Mouse (Mus musculus) heart, embryonic 13.5 days (tissue): ENCODE data around the gene Pou2f1. TPM values are rescaled to one million over a fixed set of nuclear protein-coding genes. Genes with fewer than 3 reads are reported as not detected.

Experiments
- ATAC-seq: fragments of 200-750 bp; cut with Nextera tagmentation; 2 replicates; pipeline ENCODE4 v1.8.0; 2017; ENCODE audit warnings: moderate TSS enrichment; ENCODE audit not compliant: insufficient number of reproducible peaks, low FRiP score, low TSS enrichment; ENCODE audit errors: extremely low read depth
- H3K27ac ChIP-seq: fragments of 300-500 bp; sonication (generic); replicated peaks from 2 replicates; pipeline ENCODE4 v1.5.1; 2015; ENCODE audit warnings: moderate library complexity, mild to moderate bottlenecking, inconsistent platforms
- H3K27me3 ChIP-seq: fragments of 300-500 bp; sonication (generic); replicated peaks from 2 replicates; pipeline ENCODE4 v1.6.1; 2015; ENCODE audit warnings: mild to moderate bottlenecking, inconsistent platforms
- H3K36me3 ChIP-seq: fragments of 300-500 bp; sonication (generic); 2 replicates; pipeline ENCODE4 v1.6.1; 2015; ENCODE audit warnings: mild to moderate bottlenecking, inconsistent platforms
- H3K4me1 ChIP-seq: fragments of 300-500 bp; sonication (generic); 2 replicates; pipeline ENCODE4 v1.6.1; 2015; ENCODE audit warnings: inconsistent platforms
- H3K4me2 ChIP-seq: fragments of 300-500 bp; sonication (generic); 2 replicates; pipeline ENCODE4 v1.6.1; 2015; ENCODE audit warnings: inconsistent platforms, mild to moderate bottlenecking, moderate library complexity
- H3K4me3 ChIP-seq: fragments of 300-500 bp; sonication (generic); 2 replicates; pipeline ENCODE4 v1.5.1; 2015; ENCODE audit warnings: moderate library complexity, mild to moderate bottlenecking, inconsistent platforms
- H3K9ac ChIP-seq: fragments of 300-500 bp; sonication (generic); 2 replicates; pipeline ENCODE4 v1.6.1; 2015; ENCODE audit warnings: inconsistent platforms, mild to moderate bottlenecking, moderate library complexity
- H3K9me3 ChIP-seq: fragments of 300-500 bp; sonication (generic); 2 replicates; pipeline ENCODE4 v1.6.1; 2016; ENCODE audit warnings: inconsistent platforms
- WGBS: fragments of 180-500 bp; shearing (Covaris S2); methylation state at CpG from one replicate; pipeline ENCODE4 v1.1.7; 2015; ENCODE audit warnings: mixed read lengths; 5-methylcytosine and 5-hydroxymethylcytosine counted together
- polyA plus RNA-seq: library from polyadenylated mRNA; unstranded; fragments of >200 nt; fragmentation: Nextera tagmentation; extraction: Ambion mirVana; gene quantifications from 2 replicates; pipeline ENCODE4 v1.2.1, GENCODE M21; 2015

The Pou2f1 gene
- polyA plus RNA-seq, 1 experiment from 2014 or later: 9.3 TPM

DNA sequence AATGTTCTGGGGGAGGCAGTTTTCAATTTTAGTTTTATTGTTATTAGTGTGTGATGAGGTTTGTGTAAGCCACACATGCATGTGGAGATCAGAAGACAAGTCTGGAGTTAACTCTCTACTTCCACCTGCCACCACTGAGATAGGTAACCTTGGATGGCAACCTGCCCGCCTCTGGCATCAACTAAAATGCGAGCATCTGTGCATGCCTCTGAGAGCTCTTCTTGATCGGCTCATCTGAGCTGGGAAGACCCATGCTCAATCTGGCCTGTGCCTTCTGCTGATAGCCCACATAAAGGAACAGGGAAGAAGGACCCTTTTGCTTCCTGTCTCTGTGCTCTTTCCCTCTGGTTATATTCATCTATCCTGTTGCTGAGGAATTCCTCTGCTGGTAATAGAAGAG, 93.0 kb downstream of the Pou2f1 start:
- ATAC-seq: no peak
- H3K4me2 ChIP-seq: no peak overlapping the region
- H3K27me3 ChIP-seq: no peaks in the 10 kb centered on the region
- no peak overlapping the region for H3K9ac ChIP-seq
- no peaks in the 10 kb centered on the region for H3K9me3 ChIP-seq
- no peaks in the 10 kb centered on the region for H3K4me1 ChIP-seq
- peaks cover 46% of the 10 kb centered on the region for H3K36me3 ChIP-seq
- WGBS: 86% methylated on average over 3 of the region's 3 CpGs
- no peak overlapping the region for H3K27ac ChIP-seq
- no peak overlapping the region for H3K4me3 ChIP-seq

DNA sequence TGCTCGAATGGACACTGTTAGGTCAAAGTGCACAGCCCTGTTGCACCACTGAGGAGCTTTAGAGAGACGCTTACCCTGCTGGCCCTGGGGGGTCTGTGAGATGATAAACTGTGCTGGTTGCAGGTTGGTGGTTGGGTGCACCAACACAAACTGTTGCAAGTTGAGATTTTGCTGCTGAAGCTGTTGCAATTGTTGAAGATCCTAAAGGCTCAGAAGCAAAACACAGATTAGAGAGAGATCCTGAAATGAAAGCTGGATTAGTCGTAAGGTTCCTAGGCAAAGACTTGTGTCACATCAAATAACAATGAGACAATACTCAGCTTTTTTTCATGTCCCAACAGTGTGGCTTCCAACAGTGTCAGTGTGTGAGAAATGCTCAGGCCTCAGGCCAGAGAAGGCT, 93.7 kb downstream of the Pou2f1 start:
- no peak overlapping the region for H3K9ac ChIP-seq
- no peak for ATAC-seq
- no peaks in the 10 kb centered on the region for H3K9me3 ChIP-seq
- no peak overlapping the region for H3K4me3 ChIP-seq
- H3K27me3 ChIP-seq: no peaks in the 10 kb centered on the region
- peaks cover 48% of the 10 kb centered on the region for H3K36me3 ChIP-seq
- WGBS: 87% methylated on average over 3 of the region's 3 CpGs
- H3K4me2 ChIP-seq: no peak overlapping the region
- no peak overlapping the region for H3K27ac ChIP-seq
- no peaks in the 10 kb centered on the region for H3K4me1 ChIP-seq

DNA sequence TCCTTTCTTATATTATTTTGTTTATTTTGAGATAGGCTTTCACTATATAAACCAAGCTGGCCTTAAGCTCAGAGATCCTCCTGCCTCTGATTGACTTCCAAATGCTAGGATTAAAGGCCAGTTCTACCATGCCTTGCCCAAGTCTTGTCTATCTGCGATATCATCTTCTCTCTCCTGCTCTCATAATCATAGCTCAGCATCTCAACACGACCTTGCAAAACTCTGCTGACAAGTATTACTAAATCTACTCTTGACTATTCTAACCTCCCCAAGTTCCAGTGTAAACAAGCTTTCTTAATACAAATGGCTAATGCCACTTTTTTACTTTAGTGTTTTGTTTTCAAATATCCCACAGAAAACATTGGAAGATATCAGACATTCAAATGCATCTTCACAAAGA, 94.3 kb downstream of the Pou2f1 start:
- no peak overlapping the region for H3K9ac ChIP-seq
- ATAC-seq: no peak
- H3K4me3 ChIP-seq: no peak overlapping the region
- H3K4me2 ChIP-seq: no peak overlapping the region
- H3K36me3 ChIP-seq: peaks cover 48% of the 10 kb centered on the region
- H3K4me1 ChIP-seq: no peaks in the 10 kb centered on the region
- no peaks in the 10 kb centered on the region for H3K27me3 ChIP-seq
- 91% methylated on average over 2 of the region's 2 CpGs for WGBS
- H3K9me3 ChIP-seq: no peaks in the 10 kb centered on the region
- H3K27ac ChIP-seq: no peak overlapping the region

DNA sequence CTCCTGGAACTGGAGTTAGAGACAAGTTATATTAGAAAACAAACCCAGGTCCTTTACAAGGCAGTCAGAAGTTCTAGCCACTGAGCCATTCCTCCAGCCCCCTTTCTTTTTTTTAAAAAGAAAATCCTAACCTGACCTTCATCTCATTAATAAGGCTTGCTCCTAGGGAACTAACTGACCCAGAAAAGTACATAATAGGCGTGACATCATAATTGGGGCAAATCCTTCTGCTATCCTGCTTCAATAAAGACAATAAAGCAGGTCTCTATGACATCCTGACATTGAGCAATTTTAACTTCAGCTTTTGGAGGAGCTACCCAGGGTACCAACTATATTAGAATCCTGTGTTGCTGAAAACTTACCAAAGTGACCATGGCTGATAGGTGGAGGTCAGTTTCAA, 98.9 kb downstream of the Pou2f1 start:
- ATAC-seq: no peak
- H3K9ac ChIP-seq: no peak overlapping the region
- H3K27ac ChIP-seq: no peak overlapping the region
- H3K4me1 ChIP-seq: no peaks in the 10 kb centered on the region
- no peaks in the 10 kb centered on the region for H3K27me3 ChIP-seq
- H3K36me3 ChIP-seq: peaks cover 58% of the 10 kb centered on the region
- H3K4me3 ChIP-seq: no peak overlapping the region
- 80% methylated on average over 1 of the region's 1 CpGs for WGBS
- H3K9me3 ChIP-seq: no peaks in the 10 kb centered on the region
- H3K4me2 ChIP-seq: no peak overlapping the region

DNA sequence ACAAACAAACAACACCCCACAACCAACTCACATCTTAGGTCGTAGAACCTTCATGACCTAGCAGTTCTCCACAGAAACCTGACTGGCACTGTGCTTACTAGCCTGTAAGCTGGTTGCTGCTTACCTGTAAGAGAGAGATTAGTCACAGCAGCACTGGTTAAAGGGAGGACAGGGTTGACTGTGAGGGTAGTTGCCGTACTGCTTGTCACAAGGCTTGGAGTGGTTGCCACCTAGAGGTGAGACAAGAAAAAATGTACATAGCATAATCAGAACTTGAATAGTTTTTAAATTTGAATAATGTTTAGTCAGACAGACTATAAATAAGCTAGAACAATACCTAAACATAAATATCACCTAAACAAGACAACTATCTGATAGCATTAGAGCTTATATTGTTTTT, 110.8 kb downstream of the Pou2f1 start:
- no peak overlapping the region for H3K9ac ChIP-seq
- H3K27me3 ChIP-seq: no peaks in the 10 kb centered on the region
- H3K4me2 ChIP-seq: no peak overlapping the region
- 83% methylated on average over 2 of the region's 2 CpGs for WGBS
- H3K36me3 ChIP-seq: peaks cover 70% of the 10 kb centered on the region
- H3K9me3 ChIP-seq: no peaks in the 10 kb centered on the region
- no peak overlapping the region for H3K4me3 ChIP-seq
- no peak overlapping the region for H3K27ac ChIP-seq
- no peak for ATAC-seq
- no peaks in the 10 kb centered on the region for H3K4me1 ChIP-seq

DNA sequence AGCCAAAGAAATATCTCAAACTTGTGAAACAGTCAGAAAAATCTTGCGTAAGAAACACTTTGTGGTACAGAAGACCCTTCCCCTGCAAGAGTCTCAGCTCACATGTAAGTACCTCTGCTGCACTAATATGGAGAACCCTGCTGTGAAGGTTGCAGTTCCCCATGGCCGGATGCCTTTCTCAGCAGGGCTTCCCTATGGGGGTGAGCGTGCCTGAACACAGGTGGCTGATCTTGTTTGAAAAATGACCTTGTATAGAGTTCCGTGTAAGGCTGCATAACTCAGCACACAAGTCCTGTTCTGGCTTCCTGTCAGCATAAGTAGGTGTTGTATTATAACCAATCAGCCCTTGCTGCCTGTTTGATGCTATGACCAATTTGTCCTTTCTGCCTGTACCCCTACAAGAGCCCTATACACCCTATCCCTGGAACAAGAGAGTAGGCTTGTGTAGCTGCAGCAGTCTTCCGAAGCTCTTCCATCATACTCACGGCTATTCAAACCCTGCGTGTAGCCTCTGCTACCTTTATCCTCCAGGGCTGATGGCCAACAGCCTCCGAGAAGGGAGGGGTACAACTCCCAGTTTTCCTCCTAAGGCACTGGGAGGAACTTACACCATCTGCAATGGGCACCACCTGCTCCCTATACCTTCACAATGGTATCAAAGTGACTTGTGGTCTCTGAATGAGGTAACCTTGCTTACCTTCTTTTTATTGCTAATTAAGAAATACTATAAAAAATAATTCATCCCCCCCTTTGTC, 120.2 kb downstream of the Pou2f1 start:
- no peaks in the 10 kb centered on the region for H3K9me3 ChIP-seq
- 65% methylated on average over 8 of the region's 8 CpGs for WGBS
- no peaks in the 10 kb centered on the region for H3K27me3 ChIP-seq
- H3K4me3 ChIP-seq: no peak overlapping the region
- peaks cover 39% of the 10 kb centered on the region for H3K36me3 ChIP-seq
- H3K27ac ChIP-seq: no peak overlapping the region
- no peak overlapping the region for H3K4me2 ChIP-seq
- no peak for ATAC-seq
- no peak overlapping the region for H3K9ac ChIP-seq
- H3K4me1 ChIP-seq: 0 out of 2 replicates have a peak, but pooled peaks cover 3% of the 10 kb centered on the region

DNA sequence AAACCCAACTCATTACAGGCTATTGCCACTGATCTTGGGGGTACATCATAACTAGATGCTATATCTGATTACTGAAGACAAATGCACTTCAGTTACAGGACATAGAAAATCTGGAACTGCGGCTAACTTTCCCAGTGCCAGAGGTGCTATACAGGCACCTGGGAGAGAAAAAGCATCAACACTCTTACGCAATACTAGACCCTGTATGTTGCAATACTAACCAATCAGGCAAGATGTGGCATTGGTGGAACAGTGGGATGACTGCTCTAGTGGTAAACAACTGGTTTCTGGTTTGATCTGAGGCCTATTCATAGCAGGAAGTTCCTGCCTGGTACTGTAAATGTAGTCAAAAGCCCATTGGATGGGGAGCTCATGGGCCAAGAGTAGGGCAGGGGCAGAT, 123.7 kb downstream of the Pou2f1 start:
- Histone ChIP-seq H3K4me3 (no peak overlapping the region), H3K4me2 (no peak overlapping the region), H3K4me1 (peaks cover 13% of the 10 kb centered on the region), H3K9ac (no peak overlapping the region), H3K27me3 (no peaks in the 10 kb centered on the region), H3K27ac (no peak overlapping the region), H3K9me3 (no peaks in the 10 kb centered on the region), H3K36me3 (peaks cover 53% of the 10 kb centered on the region)
- 95% methylated on average over 2 of the region's 2 CpGs for WGBS
- no peak for ATAC-seq

DNA sequence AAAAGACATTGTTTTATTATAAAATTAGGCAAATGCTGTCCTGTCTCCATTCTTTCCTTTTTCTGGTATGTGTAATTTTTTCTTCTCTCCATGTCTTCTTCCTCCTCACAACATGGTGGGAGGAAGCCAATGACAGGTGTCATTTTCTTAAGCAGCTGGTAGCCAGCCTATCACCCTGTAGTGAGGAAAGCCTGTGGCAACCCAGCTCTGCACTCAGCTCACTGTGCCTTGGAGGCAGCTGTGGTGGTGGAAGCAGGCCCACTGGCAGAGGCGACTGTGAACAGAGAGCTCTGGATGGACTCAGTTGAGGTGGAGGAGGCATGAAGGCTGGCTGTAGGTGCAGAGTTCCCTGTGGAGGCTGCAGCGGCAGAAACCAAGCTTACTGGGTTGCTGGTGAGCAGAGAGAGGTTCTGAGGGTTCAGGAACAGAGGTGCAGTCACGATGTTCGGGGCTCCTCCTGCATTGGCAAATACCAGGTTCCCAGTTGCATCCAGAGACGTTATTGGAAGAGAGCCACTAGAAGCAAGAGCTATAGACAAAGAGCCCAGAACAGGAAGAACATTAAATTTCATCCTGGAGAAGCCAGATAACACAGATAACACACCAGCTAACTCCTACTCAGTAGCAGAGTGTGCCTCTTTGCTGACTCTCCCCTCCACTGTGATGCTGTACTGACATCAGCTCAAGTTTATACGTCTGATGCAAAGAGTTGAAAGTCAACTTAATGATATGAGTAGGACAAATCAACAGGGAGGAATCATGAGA, 126.8 kb downstream of the Pou2f1 start:
- no peak overlapping the region for H3K4me2 ChIP-seq
- peaks cover 49% of the 10 kb centered on the region for H3K36me3 ChIP-seq
- H3K27ac ChIP-seq: no peak overlapping the region
- H3K4me3 ChIP-seq: no peak overlapping the region
- WGBS: 74% methylated on average over 6 of the region's 6 CpGs
- no peaks in the 10 kb centered on the region for H3K9me3 ChIP-seq
- H3K27me3 ChIP-seq: no peaks in the 10 kb centered on the region
- H3K9ac ChIP-seq: no peak overlapping the region
- peaks cover 10% of the 10 kb centered on the region for H3K4me1 ChIP-seq
- ATAC-seq: no peak

DNA sequence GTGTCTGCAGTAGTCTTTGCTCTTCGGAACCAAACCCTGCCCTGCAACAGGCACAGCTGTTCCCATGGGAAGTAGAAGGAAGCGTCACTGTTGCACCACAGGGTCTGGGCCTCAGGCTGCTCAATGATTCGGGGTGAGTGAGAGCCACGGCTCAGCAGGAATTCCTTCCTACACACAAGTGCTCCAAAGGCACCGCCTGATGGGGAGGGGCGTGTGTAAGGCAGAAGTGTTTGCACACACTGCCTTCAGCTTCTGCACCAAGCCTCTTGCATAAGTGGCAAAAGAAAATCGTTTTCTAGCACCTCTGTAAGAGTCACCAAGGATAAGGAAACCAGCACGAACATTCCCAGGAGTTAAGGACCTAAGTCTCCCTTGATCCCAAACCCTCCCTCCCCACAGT, 127.8 kb downstream of the Pou2f1 start:
- ATAC-seq: no peak
- Histone ChIP-seq H3K9ac (no peak overlapping the region), H3K4me3 (no peak overlapping the region), H3K4me1 (peaks cover 10% of the 10 kb centered on the region), H3K9me3 (no peaks in the 10 kb centered on the region), H3K27me3 (no peaks in the 10 kb centered on the region), H3K27ac (no peak overlapping the region), H3K36me3 (peaks cover 44% of the 10 kb centered on the region), H3K4me2 (no peak overlapping the region)
- WGBS: 41% methylated on average over 8 of the region's 8 CpGs

DNA sequence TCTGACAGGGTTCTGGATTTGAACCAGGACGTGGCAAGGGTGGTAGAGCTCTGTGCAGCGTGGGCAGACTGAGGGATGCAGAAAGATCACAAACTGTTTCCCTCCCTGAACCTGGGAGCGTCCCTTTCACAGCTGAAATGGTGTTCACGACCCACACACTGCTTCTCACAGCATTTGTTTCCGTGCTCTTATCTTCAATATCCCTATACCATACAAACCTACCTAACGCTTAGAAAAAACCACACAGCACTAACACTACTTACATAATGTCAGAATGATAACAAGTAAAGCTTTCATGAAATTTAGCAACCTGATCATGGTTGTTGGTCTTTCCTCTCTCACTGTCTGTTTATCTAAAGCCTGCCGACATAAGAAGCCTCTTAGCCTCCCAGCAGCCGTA, 133.8 kb downstream of the Pou2f1 start:
- ATAC-seq: no peak
- H3K27ac ChIP-seq: no peak overlapping the region
- H3K4me3 ChIP-seq: no peak overlapping the region
- H3K36me3 ChIP-seq: peaks cover 24% of the 10 kb centered on the region
- WGBS: 70% methylated on average over 8 of the region's 8 CpGs
- no peak overlapping the region for H3K4me2 ChIP-seq
- H3K4me1 ChIP-seq: peaks cover 14% of the 10 kb centered on the region
- H3K27me3 ChIP-seq: no peaks in the 10 kb centered on the region
- no peak overlapping the region for H3K9ac ChIP-seq
- H3K9me3 ChIP-seq: no peaks in the 10 kb centered on the region

DNA sequence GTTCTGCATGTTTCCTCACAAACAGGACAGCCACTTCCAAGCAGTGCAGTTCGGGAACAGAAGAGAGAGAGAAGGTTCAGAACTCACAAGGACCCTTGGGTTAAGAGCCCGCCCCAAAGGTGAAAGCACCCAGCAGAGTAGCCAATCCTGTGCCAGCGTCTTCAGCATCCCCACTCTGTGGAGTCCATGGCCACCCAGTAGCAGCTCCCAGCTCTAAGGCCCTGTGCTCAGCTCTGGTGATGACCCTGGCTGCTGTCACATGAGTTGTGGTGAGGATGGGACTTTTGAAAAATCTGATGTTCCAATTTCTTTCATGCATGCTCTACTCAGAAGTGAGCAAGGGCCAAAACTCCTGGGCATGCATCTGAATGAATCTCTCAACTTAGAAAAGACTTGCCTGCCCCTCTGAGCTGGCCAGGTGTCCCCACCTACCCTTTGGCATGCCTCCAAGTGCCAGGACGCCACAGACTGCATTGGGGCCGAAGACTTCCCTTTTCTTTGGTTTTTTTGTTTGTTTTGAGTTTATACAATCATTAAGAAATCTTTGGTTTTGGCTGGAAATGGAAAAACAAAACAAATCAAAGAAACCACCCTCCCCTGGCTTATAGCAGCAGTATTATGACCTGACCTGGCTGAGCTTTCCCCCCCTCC, 135.7 kb downstream of the Pou2f1 start:
- H3K4me3 ChIP-seq: no peak overlapping the region
- WGBS: 66% methylated on average over 5 of the region's 5 CpGs
- H3K9me3 ChIP-seq: no peaks in the 10 kb centered on the region
- H3K9ac ChIP-seq: no peak overlapping the region
- H3K27ac ChIP-seq: no peak overlapping the region
- no peaks in the 10 kb centered on the region for H3K27me3 ChIP-seq
- ATAC-seq: no peak
- no peak overlapping the region for H3K4me2 ChIP-seq
- peaks cover 23% of the 10 kb centered on the region; the same call in 1 of the 2 replicates for H3K36me3 ChIP-seq
- peaks cover 14% of the 10 kb centered on the region for H3K4me1 ChIP-seq
